Mouse (Mus musculus) liver, embryonic 11.5 days (tissue): Measurements from ENCODE around the gene Col6a2. TPM values are rescaled to one million over a fixed set of nuclear protein-coding genes. Genes with fewer than 3 reads are reported as not detected.

Source experiments
- ATAC-seq: fragments of 200-750 bp; cut with Nextera tagmentation; replicated peaks from 2 replicates; pipeline ENCODE4 v1.8.0; 2017; ENCODE audit warnings: moderate number of reproducible peaks, mild to moderate bottlenecking, moderate TSS enrichment, moderate library complexity; ENCODE audit not compliant: low FRiP score
- DNase-seq: peaks from one replicate; pipeline ENCODE4 v3.0.0-alpha.2; 2017; ENCODE audit warnings: low spot score
- H3K27ac ChIP-seq: fragments of 300-500 bp; sonication (generic); 2 replicates; pipeline ENCODE4 v1.5.1; 2014; ENCODE audit warnings: mild to moderate bottlenecking, low read depth, low read length, control low read depth
- H3K27me3 ChIP-seq: fragments of 300-500 bp; sonication (generic); replicated peaks from 2 replicates; pipeline ENCODE4 v1.6.1; 2014; ENCODE audit warnings: low read length, mixed read lengths; ENCODE audit not compliant: control insufficient read depth, insufficient read depth
- H3K36me3 ChIP-seq: fragments of 300-500 bp; sonication (generic); 2 replicates; pipeline ENCODE4 v1.6.1; 2014; ENCODE audit warnings: mild to moderate bottlenecking, low read length, moderate library complexity, mixed read lengths; ENCODE audit not compliant: control insufficient read depth, insufficient read depth
- H3K4me1 ChIP-seq: fragments of 300-500 bp; sonication (generic); replicated peaks from 2 replicates; pipeline ENCODE4 v1.6.1; 2014; ENCODE audit warnings: low read length, mixed read lengths; ENCODE audit not compliant: control insufficient read depth, insufficient read depth
- H3K4me2 ChIP-seq: fragments of 300-500 bp; sonication (generic); 2 replicates; pipeline ENCODE4 v1.6.1; 2014; ENCODE audit warnings: mild to moderate bottlenecking, control low read depth, moderate library complexity
- H3K4me3 ChIP-seq: fragments of 300-500 bp; sonication (generic); 2 replicates; pipeline ENCODE4 v1.5.1; 2014; ENCODE audit warnings: low read depth, low read length, control low read depth
- H3K9ac ChIP-seq: fragments of 300-500 bp; sonication (generic); 2 replicates; pipeline ENCODE4 v1.6.1; 2014; ENCODE audit warnings: low read depth, low read length, control low read depth
- H3K9me3 ChIP-seq: fragments of 300-500 bp; sonication (generic); 2 replicates; pipeline ENCODE4 v1.6.1; 2016; ENCODE audit warnings: low read length, inconsistent platforms, mixed read lengths; ENCODE audit not compliant: control insufficient read depth
- WGBS: fragments of 180-500 bp; shearing (Covaris S2); extraction: QIAGEN DNeasy Blood & Tissue Kit; methylation state at CpG from one replicate; pipeline ENCODE4 v1.1.7; 2014; 5-methylcytosine and 5-hydroxymethylcytosine counted together
- polyA plus RNA-seq: library from polyadenylated mRNA; unstranded; fragments of >200 nt; fragmentation: Nextera tagmentation; extraction: Ambion mirVana; gene quantifications from 2 replicates; pipeline ENCODE4 v1.2.1, GENCODE M21; 2014

Gene Col6a2
- polyA plus RNA-seq, 1 experiment from 2014 or later: 18.2 TPM

GRCm38 (mm10) chr10:76642628-76643434 is 19.4 kb upstream of the Col6a2 start:
- Histone ChIP-seq H3K4me3 (no peak overlapping the region), H3K9me3 (no peaks in the 10 kb centered on the region), H3K27me3 (no peaks in the 10 kb centered on the region), H3K4me1 (no peaks in the 10 kb centered on the region), H3K4me2 (no peak overlapping the region), H3K27ac (no peak overlapping the region), H3K36me3 (no peaks in the 10 kb centered on the region), H3K9ac (no peak overlapping the region)
- 72% methylated on average over 9 of the region's 9 CpGs for WGBS
- DNase-seq (no peak), ATAC-seq (no peak)

GRCm38 (mm10) chr10:76641894-76642627 is 18.6 kb upstream of the Col6a2 start:
- no peak overlapping the region for H3K27ac ChIP-seq
- H3K27me3 ChIP-seq: no peaks in the 10 kb centered on the region
- ATAC-seq (no peak), DNase-seq (no peak)
- WGBS: 83% methylated on average over 13 of the region's 13 CpGs
- no peaks in the 10 kb centered on the region for H3K4me1 ChIP-seq
- no peak overlapping the region for H3K4me2 ChIP-seq
- H3K9ac ChIP-seq: no peak overlapping the region
- no peaks in the 10 kb centered on the region for H3K9me3 ChIP-seq
- H3K4me3 ChIP-seq: no peak overlapping the region
- no peaks in the 10 kb centered on the region for H3K36me3 ChIP-seq

- Histone ChIP-seq H3K27me3 (no peaks in the 10 kb centered on the region), H3K9me3 (no peaks in the 10 kb centered on the region), H3K9ac (no peak overlapping the region), H3K4me2 (no peak overlapping the region), H3K36me3 (no peaks in the 10 kb centered on the region), H3K4me3 (no peak overlapping the region), H3K27ac (no peak overlapping the region), H3K4me1 (no peaks in the 10 kb centered on the region)
- ATAC-seq: no peak
- no peak for DNase-seq
- WGBS: 91% methylated on average over 2 of the region's 2 CpGs
Observed at GRCm38 (mm10) chr10:76639952-76640351, 16.5 kb upstream of the Col6a2 start.

- H3K36me3 ChIP-seq: no peaks in the 10 kb centered on the region
- no peak overlapping the region for H3K4me2 ChIP-seq
- no peak overlapping the region for H3K9ac ChIP-seq
- WGBS: 77% methylated on average over 4 of the region's 4 CpGs
- H3K4me3 ChIP-seq: no peak overlapping the region
- no peak overlapping the region for H3K27ac ChIP-seq
- no peaks in the 10 kb centered on the region for H3K9me3 ChIP-seq
- H3K27me3 ChIP-seq: no peaks in the 10 kb centered on the region
- ATAC-seq (no peak), DNase-seq (no peak)
- no peaks in the 10 kb centered on the region for H3K4me1 ChIP-seq
Observed at GRCm38 (mm10) chr10:76636601-76637000, 13.2 kb upstream of the Col6a2 start.

- Histone ChIP-seq H3K4me1 (no peaks in the 10 kb centered on the region), H3K27me3 (no peaks in the 10 kb centered on the region), H3K9me3 (no peaks in the 10 kb centered on the region), H3K9ac (no peak overlapping the region), H3K27ac (no peak overlapping the region), H3K36me3 (no peaks in the 10 kb centered on the region), H3K4me2 (no peak overlapping the region), H3K4me3 (no peak overlapping the region)
- no peak for DNase-seq
- ATAC-seq: no peak
- WGBS: 40% methylated on average over 3 of the region's 3 CpGs
Observed at GRCm38 (mm10) chr10:76636026-76636425, 12.6 kb upstream of the Col6a2 start.

GRCm38 (mm10) chr10:76634584-76634983 is 11.2 kb upstream of the Col6a2 start:
- no peak overlapping the region for H3K4me2 ChIP-seq
- ATAC-seq (no peak), DNase-seq (no peak)
- 85% methylated on average over 5 of the region's 5 CpGs for WGBS
- no peaks in the 10 kb centered on the region for H3K9me3 ChIP-seq
- H3K36me3 ChIP-seq: no peaks in the 10 kb centered on the region
- H3K27me3 ChIP-seq: no peaks in the 10 kb centered on the region
- H3K27ac ChIP-seq: no peak overlapping the region
- H3K4me3 ChIP-seq: no peak overlapping the region
- no peak overlapping the region for H3K9ac ChIP-seq
- H3K4me1 ChIP-seq: no peaks in the 10 kb centered on the region

- H3K36me3 ChIP-seq: no peaks in the 10 kb centered on the region
- H3K27ac ChIP-seq: no peak overlapping the region
- no peak overlapping the region for H3K9ac ChIP-seq
- no peak overlapping the region for H3K4me2 ChIP-seq
- H3K4me1 ChIP-seq: no peaks in the 10 kb centered on the region
- WGBS: 61% methylated on average over 7 of the region's 7 CpGs
- no peaks in the 10 kb centered on the region for H3K27me3 ChIP-seq
- no peak for ATAC-seq
- H3K4me3 ChIP-seq: no peak overlapping the region
- no peak for DNase-seq
- no peaks in the 10 kb centered on the region for H3K9me3 ChIP-seq
Observed at GRCm38 (mm10) chr10:76634094-76634571, 10.7 kb upstream of the Col6a2 start.

- DNase-seq (no peak), ATAC-seq (no peak)
- no peaks in the 10 kb centered on the region for H3K27me3 ChIP-seq
- 65% methylated on average over 8 of the region's 8 CpGs for WGBS
- no peak overlapping the region for H3K4me2 ChIP-seq
- H3K27ac ChIP-seq: no peak overlapping the region
- no peak overlapping the region for H3K9ac ChIP-seq
- no peaks in the 10 kb centered on the region for H3K4me1 ChIP-seq
- H3K9me3 ChIP-seq: no peaks in the 10 kb centered on the region
- no peaks in the 10 kb centered on the region for H3K36me3 ChIP-seq
- no peak overlapping the region for H3K4me3 ChIP-seq
Observed at GRCm38 (mm10) chr10:76632630-76633029, 9.2 kb upstream of the Col6a2 start.
